Mouse (Mus musculus): ENCODE measurements at regions not wholly inside any gene's neighbourhood (a gene's known extent, or its start where the extent isn't known, plus 50 kb on each side); places are given as distances from the start of the nearest gene placed in this dataset.

GRCm38 (mm10) chr19:59646231-59646630 is 188.1 kb downstream of the Emx2 start:
- no peak for DNase-seq (ENCODE audit: low spot score)

GRCm38 (mm10) chr19:59646656-59647055 is 188.5 kb downstream of the Emx2 start:
- DNase-seq (ENCODE audit: low spot score): no peak

GRCm38 (mm10) chr19:59649421-59649820 is 191.2 kb downstream of the Emx2 start:
- DNase-seq (ENCODE audit: low spot score): no peak

- DNase-seq (ENCODE audit: low spot score): no peak
Observed at GRCm38 (mm10) chr19:59650611-59651329, 192.6 kb downstream of the Emx2 start.

- DNase-seq (ENCODE audit: low spot score): no peak
Observed at GRCm38 (mm10) chr19:59653631-59654367, 195.6 kb downstream of the Emx2 start.

- DNase-seq (ENCODE audit: low spot score): no peak
Observed at GRCm38 (mm10) chr19:59655321-59655720, 197.1 kb downstream of the Emx2 start.

- DNase-seq (ENCODE audit: low spot score): no peak
Observed at GRCm38 (mm10) chr19:59669793-59670192, 211.6 kb downstream of the Emx2 start.

- DNase-seq (ENCODE audit: low spot score): no peak
Observed at GRCm38 (mm10) chr19:59673537-59673936, 215.4 kb downstream of the Emx2 start.

- no peak for DNase-seq (ENCODE audit: low spot score)
Observed at GRCm38 (mm10) chr19:59679191-59679590, 221.0 kb downstream of the Emx2 start.

GRCm38 (mm10) chr19:59680356-59680755 is 222.2 kb downstream of the Emx2 start:
- no peak for DNase-seq (ENCODE audit: low spot score)

GRCm38 (mm10) chr19:59684292-59684691 is 226.1 kb downstream of the Emx2 start:
- DNase-seq (ENCODE audit: low spot score): no peak

- DNase-seq (ENCODE audit: low spot score): peak; percentile 10
Observed at GRCm38 (mm10) chr19:59685826-59686717, 227.9 kb downstream of the Emx2 start.

GRCm38 (mm10) chr19:59687206-59687605 is 229.0 kb downstream of the Emx2 start:
- no peak for DNase-seq (ENCODE audit: low spot score)

GRCm38 (mm10) chr19:59687681-59688080 is 229.5 kb downstream of the Emx2 start:
- DNase-seq (ENCODE audit: low spot score): no peak

- DNase-seq (ENCODE audit: low spot score): peak; percentile 55
Observed at GRCm38 (mm10) chr19:59691541-59692096, 233.4 kb downstream of the Emx2 start.

GRCm38 (mm10) chr19:59697628-59698027 is 239.5 kb downstream of the Emx2 start:
- peak; percentile 42 for DNase-seq (ENCODE audit: low spot score)

GRCm38 (mm10) chr19:59700187-59700586 is 242.0 kb downstream of the Emx2 start:
- DNase-seq (ENCODE audit: low spot score): no peak

- DNase-seq (ENCODE audit: low spot score): no peak
Observed at GRCm38 (mm10) chr19:59707106-59707505, 236.3 kb downstream of the Rab11fip2 start.

GRCm38 (mm10) chr19:59709180-59709579 is 234.3 kb downstream of the Rab11fip2 start:
- no peak for DNase-seq (ENCODE audit: low spot score)

GRCm38 (mm10) chr19:59715086-59715485 is 228.4 kb downstream of the Rab11fip2 start:
- no peak for DNase-seq (ENCODE audit: low spot score)

GRCm38 (mm10) chr19:59717813-59718483 is 225.5 kb downstream of the Rab11fip2 start:
- peak; percentile 29 for DNase-seq (ENCODE audit: low spot score)

GRCm38 (mm10) chr19:59738541-59738940 is 204.9 kb downstream of the Rab11fip2 start:
- no peak for DNase-seq (ENCODE audit: low spot score)
